Mouse (Mus musculus): ENCODE measurements around the gene Cnnm4.

DNA sequence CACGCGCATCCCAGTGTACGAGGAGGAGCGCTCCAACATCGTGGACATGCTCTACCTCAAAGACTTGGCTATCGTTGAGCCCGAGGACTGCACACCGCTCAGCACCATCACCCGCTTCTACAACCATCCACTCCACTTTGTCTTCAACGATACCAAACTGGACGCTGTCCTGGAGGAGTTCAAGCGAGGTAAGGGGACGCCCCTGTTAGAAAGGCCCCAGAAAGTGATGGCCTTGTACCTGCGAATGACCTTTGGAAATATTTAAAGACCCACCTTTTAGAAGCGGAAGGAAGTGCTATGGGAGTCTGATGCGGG, 41.5 kb downstream of the Cnnm4 start:
- TF ChIP-seq CTCF (conservative IDR thresholded peaks at IDR 0.05; ENCODE audit: low read length) (no peak), NANOG (IDR thresholded peaks at IDR 0.05; ENCODE audit: borderline replicate concordance, low read length) (no peak), POU5F1 (IDR thresholded peaks at IDR 0.05; ENCODE audit: borderline replicate concordance, low read length) (no peak)

Measured in E14TG2a.4 (cell line).